Mouse (Mus musculus): ENCODE measurements at regions not wholly inside any gene's neighbourhood (a gene's known extent, or its start where the extent isn't known, plus 50 kb on each side); places are given as distances from the start of the nearest gene placed in this dataset.

GRCm38 (mm10) chr12:118529428-118530361 lies 228.5 kb upstream of the Sp4 start:
- no peak for DNase-seq

GRCm38 (mm10) chr12:118521770-118522169 lies 220.5 kb upstream of the Sp4 start:
- no peak for DNase-seq

- no peak for DNase-seq
Measured at GRCm38 (mm10) chr12:118521329-118521728, 220.1 kb upstream of the Sp4 start.

- no peak for DNase-seq
Measured at GRCm38 (mm10) chr12:118519801-118520327, 218.6 kb upstream of the Sp4 start.

- no peak for DNase-seq
Measured at GRCm38 (mm10) chr12:118510989-118511388, 209.7 kb upstream of the Sp4 start.

- DNase-seq, result no peak
Measured at GRCm38 (mm10) chr12:118508972-118509917, 208.0 kb upstream of the Sp4 start.

- no peak for DNase-seq
Measured at GRCm38 (mm10) chr12:118500392-118500791, 199.2 kb upstream of the Sp4 start.

GRCm38 (mm10) chr12:118488038-118488437 lies 186.8 kb upstream of the Sp4 start:
- DNase-seq, result no peak

GRCm38 (mm10) chr12:118486434-118486833 lies 185.2 kb upstream of the Sp4 start:
- no peak for DNase-seq

- no peak for DNase-seq
Measured at GRCm38 (mm10) chr12:118481347-118481746, 180.1 kb upstream of the Sp4 start.

- DNase-seq, result no peak
Measured at GRCm38 (mm10) chr12:118474732-118475131, 173.5 kb upstream of the Sp4 start.

GRCm38 (mm10) chr12:118466837-118467236 lies 165.6 kb upstream of the Sp4 start:
- no peak for DNase-seq

- peak; percentile 68 for DNase-seq
Measured at GRCm38 (mm10) chr12:118457493-118458408, 156.5 kb upstream of the Sp4 start.

GRCm38 (mm10) chr12:118455609-118456008 lies 154.4 kb upstream of the Sp4 start:
- DNase-seq, result peak; percentile 6

- no peak for DNase-seq
Measured at GRCm38 (mm10) chr12:118439626-118440025, 138.4 kb upstream of the Sp4 start.

GRCm38 (mm10) chr12:118438882-118439281 lies 137.6 kb upstream of the Sp4 start:
- DNase-seq, result no peak

GRCm38 (mm10) chr12:118432703-118433102 lies 131.5 kb upstream of the Sp4 start:
- DNase-seq, result no peak

- no peak for DNase-seq
Measured at GRCm38 (mm10) chr12:118428384-118428783, 127.1 kb upstream of the Sp4 start.

GRCm38 (mm10) chr12:118415956-118416355 lies 114.7 kb upstream of the Sp4 start:
- no peak for DNase-seq

GRCm38 (mm10) chr12:118411767-118412430 lies 110.7 kb upstream of the Sp4 start:
- no peak for DNase-seq

GRCm38 (mm10) chr12:118410917-118411316 lies 109.7 kb upstream of the Sp4 start:
- no peak for DNase-seq

GRCm38 (mm10) chr12:118405135-118405534 lies 103.9 kb upstream of the Sp4 start:
- DNase-seq, result no peak

Measured in lung, postnatal 10 days (tissue).